In the genomic region with DNA sequence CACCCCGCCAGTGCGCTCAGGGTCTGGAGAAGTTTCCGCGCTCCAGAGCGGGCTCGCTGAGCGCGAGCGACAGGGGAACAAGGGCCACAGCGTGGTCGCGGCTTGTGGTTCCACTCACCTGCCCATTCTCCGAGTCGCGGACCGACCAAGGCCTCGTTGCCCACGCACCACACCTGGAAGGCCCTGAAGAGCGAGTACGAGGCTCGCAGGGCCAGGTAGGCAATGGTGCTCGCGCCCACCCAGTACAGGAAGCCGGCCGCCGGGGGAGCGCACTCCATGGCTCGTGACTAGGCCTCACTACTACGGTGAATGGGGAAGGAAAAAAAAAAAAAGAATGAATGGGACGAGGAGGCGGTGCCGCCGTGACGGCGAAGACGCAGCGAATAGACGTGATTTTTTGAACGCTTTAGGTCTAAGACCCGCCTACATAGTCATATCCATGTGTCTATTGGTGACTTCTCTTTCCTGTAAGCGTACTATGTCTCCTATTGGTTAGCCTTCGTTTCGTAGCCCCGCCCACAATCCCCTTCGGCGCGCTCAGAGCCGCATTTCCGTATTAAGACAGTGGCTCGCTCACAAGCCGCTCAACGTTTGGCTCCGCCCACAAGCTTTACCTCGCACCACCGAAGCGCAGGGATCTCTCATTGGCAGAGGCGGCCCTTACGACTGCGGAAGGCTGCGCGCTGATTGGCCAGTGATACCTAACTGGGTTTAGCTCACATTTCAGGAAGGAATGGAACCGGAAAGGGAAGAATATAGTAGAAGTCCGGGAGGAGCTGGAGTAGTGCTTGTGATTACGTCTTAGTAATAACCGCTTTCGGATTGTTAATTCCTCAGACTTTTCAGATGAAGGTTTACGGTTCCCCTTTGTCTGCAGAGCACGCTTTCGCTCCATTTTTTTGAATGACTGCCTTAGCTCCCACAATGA, we compare ENCODE assay signal across 8 mouse cellular contexts. TPM values are rescaled to one million over a fixed set of nuclear protein-coding genes. Genes with fewer than 3 reads are reported as not detected.
DNase-seq lines count a peak whose midpoint lies in the region; ATAC-seq lines count a peak whose summit lies in the region.

A gene (minus strand): TSS at position 373 of the 928 bp plus-strand sequence.

- H3K4me2 ChIP-seq in forebrain, embryonic 14.5 days (ENCODE audit: low read length) = peak within 1 kb of the TSS; percentile 75
- peak within 1 kb of the TSS; percentile 73 for H3K4me2 ChIP-seq in neural tube, embryonic 15.5 days

- DNase-seq in ES-CJ7 (ENCODE audit: low read depth, low spot score) = peak; percentile 100
- DNase-seq in cerebellum, adult 11 months = peak; percentile 100
- peak; percentile 100 for DNase-seq in forebrain, embryonic 14.5 days (ENCODE audit: low spot score)
- DNase-seq in heart, postnatal 14 days = peak; percentile 97 to 98
- peak; percentile 100 for DNase-seq in layer of hippocampus, adult 11-12 months (ENCODE audit: low spot score)
- peak; percentile 100 for DNase-seq in lung, adult 18-20 months
- peak; percentile 100 for DNase-seq in testis, postnatal 14 days (ENCODE audit: low spot score)

- H3K4me3 ChIP-seq in forebrain, embryonic 14.5 days (ENCODE audit: low read depth, low read length) = peak within 1 kb of the TSS; percentile 86
- peak within 1 kb of the TSS; percentile 88 for H3K4me3 ChIP-seq in neural tube, embryonic 15.5 days (replicated peaks)

- H3K27ac ChIP-seq in forebrain, embryonic 14.5 days (ENCODE audit: low read depth, low read length) = peak within 1 kb of the TSS; percentile 87
- H3K27ac ChIP-seq in neural tube, embryonic 15.5 days (replicated peaks) = peak within 1 kb of the TSS; percentile 96

- H3K27me3 ChIP-seq in forebrain, embryonic 14.5 days (replicated peaks; ENCODE audit: control insufficient read depth, insufficient read depth, low read length) = no peaks in the 10 kb centered on the region
- H3K27me3 ChIP-seq in neural tube, embryonic 15.5 days (replicated peaks) = no peaks in the 10 kb centered on the region

- H3K4me1 ChIP-seq in forebrain, embryonic 14.5 days (ENCODE audit: control insufficient read depth, insufficient read depth, low read length) = peaks cover 14% of the 10 kb centered on the region
- peaks cover 31% of the 10 kb centered on the region for H3K4me1 ChIP-seq in neural tube, embryonic 15.5 days

- peak within 1 kb of the TSS; percentile 91 for H3K9ac ChIP-seq in forebrain, embryonic 14.5 days (ENCODE audit: low read length)
- H3K9ac ChIP-seq in neural tube, embryonic 15.5 days (replicated peaks) = peak within 1 kb of the TSS; percentile 91

- intact Hi-C loops in heart, postnatal 14 days (cut with DNase I) = loop anchor here (2.0 kb wide), 1 partner anchor 21 kb away; no protein-coding TSS in a partner anchor

- H3K9me3 ChIP-seq in forebrain, embryonic 14.5 days (replicated peaks; ENCODE audit: control insufficient read depth, low read length) = no peaks in the 10 kb centered on the region
- H3K9me3 ChIP-seq in neural tube, embryonic 15.5 days (replicated peaks) = no peaks in the 10 kb centered on the region

- no peaks in the 10 kb centered on the region for H3K36me3 ChIP-seq in forebrain, embryonic 14.5 days (ENCODE audit: control insufficient read depth, insufficient read depth, low read length)
- no peaks in the 10 kb centered on the region for H3K36me3 ChIP-seq in neural tube, embryonic 15.5 days

- ATAC-seq in forebrain, embryonic 14.5 days = peak; percentile 99
- peak; percentile 100 for ATAC-seq in neural tube, embryonic 15.5 days (ENCODE audit: low FRiP score)

- under 1% methylated on average over 69 of the region's 69 CpGs for WGBS in forebrain, embryonic 14.5 days
- WGBS in neural tube, embryonic 15.5 days = under 1% methylated on average over 69 of the region's 69 CpGs

RNA-seq across cellular contexts. Expression of the gene that starts here (rescaled TPM):
- polyA plus RNA-seq in forebrain, embryonic 14.5 days (2014; fragmentation: Nextera tagmentation; extraction: Ambion mirVana) = 129 and 143 TPM in 2 replicates
- total RNA-seq in heart, postnatal 14 days (2021) = 10 to 100 TPM; 21.0 to 21.1 TPM
- polyA plus RNA-seq in neural tube, embryonic 15.5 days (2015; fragmentation: Nextera tagmentation; extraction: Ambion mirVana) = 138 and 141 TPM in 2 replicates

Comparison
In these comparisons a context has a peak if more than half of its experiments do, and no peak if none do; other contexts are left out.
1. Peak in every context shown above with its lines: DNase-seq, ATAC-seq, H3K4me3 ChIP-seq and H3K27ac ChIP-seq.